Mouse (Mus musculus) liver, adult 2 months (tissue): Measurements from ENCODE around the gene Ica1. TPM values are rescaled to one million over a fixed set of nuclear protein-coding genes. Genes with fewer than 3 reads are reported as not detected.

Experiments
- DNase-seq: peaks from one replicate; pipeline ENCODE4 v3.0.0-alpha.2; 2011; ENCODE audit warnings: low read depth, low spot score; ENCODE audit errors: extremely low read depth
- H3K27ac ChIP-seq: fragments of 200-500 bp; replicated peaks from 2 replicates; pipeline ENCODE4 v1.5.1; 2012; ENCODE audit warnings: low read depth, mild to moderate bottlenecking, control low read depth, inconsistent platforms, low read length; ENCODE audit not compliant: insufficient read depth
- H3K27me3 ChIP-seq: fragments of 200-500 bp; 2 replicates; pipeline ENCODE4 v1.6.1; 2012; ENCODE audit warnings: mild to moderate bottlenecking, moderate library complexity, low read length, inconsistent platforms; ENCODE audit not compliant: control insufficient read depth, insufficient read depth
- H3K36me3 ChIP-seq: fragments of 200-500 bp; 2 replicates; pipeline ENCODE4 v1.6.1; 2012; ENCODE audit warnings: low read length, inconsistent platforms; ENCODE audit not compliant: control insufficient read depth, insufficient read depth
- H3K4me1 ChIP-seq: fragments of 200-500 bp; 2 replicates; pipeline ENCODE4 v1.6.1; 2011; ENCODE audit warnings: low read length; ENCODE audit not compliant: control insufficient read depth, insufficient read depth
- H3K4me3 ChIP-seq: fragments of 200-500 bp; 2 replicates; pipeline ENCODE4 v1.5.1; 2011; ENCODE audit warnings: low read depth, mild to moderate bottlenecking, control low read depth, low read length, moderate library complexity; ENCODE audit not compliant: insufficient read depth
- H3K79me2 ChIP-seq: fragments of 200-500 bp; 2 replicates; pipeline ENCODE4 v1.6.1; 2012; ENCODE audit warnings: inconsistent platforms, mild to moderate bottlenecking, low read length, moderate library complexity; ENCODE audit not compliant: control insufficient read depth, insufficient read depth
- H3K9ac ChIP-seq: fragments of 200-500 bp; 2 replicates; pipeline ENCODE4 v1.6.1; 2012; ENCODE audit warnings: low read depth, mild to moderate bottlenecking, control low read depth, inconsistent platforms, low read length
- CTCF ChIP-seq: fragments of 200-500 bp; IDR thresholded peaks from 2 replicates; pipeline ENCODE4 v1.5.1; 2011; ENCODE audit warnings: low read depth, low read length, control low read depth
- POLR2A ChIP-seq: fragments of 200-500 bp; IDR thresholded peaks from 2 replicates; pipeline ENCODE4 v1.6.1; 2011; ENCODE audit warnings: low read length, control low read depth; ENCODE audit not compliant: insufficient read depth; ENCODE audit errors: extremely low read depth
- WGBS: fragments of 180-500 bp; shearing (Covaris S2); methylation state at CpG from one replicate; pipeline ENCODE4 v1.1.7; 2018; 5-methylcytosine and 5-hydroxymethylcytosine counted together
- polyA plus RNA-seq: library from polyadenylated mRNA; depleted of rRNA; stranded (reverse); fragments of >200 nt; gene quantifications from 2 replicates; pipeline ENCODE4 v1.2.3, GENCODE M21; 2012
- total RNA-seq: library from RNA; depleted of rRNA; stranded (reverse); fragments of >200 nt; gene quantifications from 2 replicates; pipeline ENCODE4 v1.2.3, GENCODE M21; 2014

Ica1 gene
- total and polyA plus RNA-seq, 2 experiments = 0.84 to 2.9 TPM

GRCm38 (mm10) chr6:8638899-8639298, 139.4 kb downstream of the Ica1 start:
- WGBS = 79% methylated on average over 4 of the region's 4 CpGs
- Histone ChIP-seq H3K79me2 (no peaks in the 10 kb centered on the region), H3K27ac (no peak overlapping the region), H3K36me3 (no peaks in the 10 kb centered on the region), H3K4me1 (no peaks in the 10 kb centered on the region), H3K9ac (no peak overlapping the region), H3K4me3 (no peak overlapping the region), H3K27me3 (no peaks in the 10 kb centered on the region)
- TF ChIP-seq CTCF (no peak), POLR2A (no peak)
- DNase-seq = no peak

DNA sequence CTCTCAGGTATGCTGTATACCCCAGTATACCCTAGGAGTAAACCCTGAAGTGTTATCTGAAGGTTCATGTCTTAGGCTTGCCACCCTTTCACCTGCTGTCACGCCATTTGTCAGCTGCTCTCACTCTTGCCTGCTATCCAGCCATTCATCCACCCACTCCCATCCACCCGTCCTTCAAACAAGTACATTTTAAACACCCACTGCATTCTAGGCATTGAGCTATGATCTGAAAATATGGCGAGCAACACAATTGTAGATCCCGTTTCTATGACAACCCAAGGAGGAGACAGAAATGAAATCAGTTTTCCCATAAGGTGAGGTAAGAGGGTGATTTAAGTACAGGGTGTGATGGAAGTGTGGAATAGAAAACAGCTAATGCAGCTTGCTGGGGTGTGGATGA, 140.2 kb downstream of the Ica1 start:
- no peak for TF ChIP-seq CTCF
- TF ChIP-seq POLR2A = no peak

GRCm38 (mm10) chr6:8632701-8633100, 145.6 kb downstream of the Ica1 start:
- no peak overlapping the region for H3K4me3 ChIP-seq
- no peaks in the 10 kb centered on the region for H3K36me3 ChIP-seq
- H3K27ac ChIP-seq = no peak overlapping the region
- H3K27me3 ChIP-seq = no peaks in the 10 kb centered on the region
- WGBS = 95% methylated on average over 4 of the region's 4 CpGs
- no peak for DNase-seq
- TF ChIP-seq POLR2A = no peak
- TF ChIP-seq CTCF = no peak
- no peak overlapping the region for H3K9ac ChIP-seq
- no peaks in the 10 kb centered on the region for H3K79me2 ChIP-seq
- H3K4me1 ChIP-seq = no peaks in the 10 kb centered on the region

More for the DNA sequence above, 140.2 kb downstream of the Ica1 start:
- no peaks in the 10 kb centered on the region for H3K27me3 ChIP-seq
- no peak for DNase-seq
- no peak overlapping the region for H3K27ac ChIP-seq
- no peak overlapping the region for H3K9ac ChIP-seq
- 96% methylated on average over 4 of the region's 4 CpGs for WGBS
- H3K79me2 ChIP-seq = no peaks in the 10 kb centered on the region
- H3K36me3 ChIP-seq = no peaks in the 10 kb centered on the region
- no peaks in the 10 kb centered on the region for H3K4me1 ChIP-seq
- no peak overlapping the region for H3K4me3 ChIP-seq

- TF ChIP-seq CTCF = no peak
- 72% methylated on average over 5 of the region's 5 CpGs for WGBS
These were observed 146.2 kb downstream of the Ica1 start for GRCm38 (mm10) chr6:8631986-8632632.

GRCm38 (mm10) chr6:8631362-8631761, 146.9 kb downstream of the Ica1 start:
- no peaks in the 10 kb centered on the region for H3K27me3 ChIP-seq
- WGBS = 92% methylated on average over 8 of the region's 8 CpGs
- no peaks in the 10 kb centered on the region for H3K79me2 ChIP-seq
- H3K4me1 ChIP-seq = no peaks in the 10 kb centered on the region
- H3K27ac ChIP-seq = no peak overlapping the region
- no peak for TF ChIP-seq POLR2A
- no peak for TF ChIP-seq CTCF
- H3K36me3 ChIP-seq = no peaks in the 10 kb centered on the region
- DNase-seq = no peak
- no peak overlapping the region for H3K4me3 ChIP-seq
- no peak overlapping the region for H3K9ac ChIP-seq

More at GRCm38 (mm10) chr6:8631986-8632632, 146.2 kb downstream of the Ica1 start:
- H3K9ac ChIP-seq = no peak overlapping the region
- no peak for DNase-seq
- H3K79me2 ChIP-seq = no peaks in the 10 kb centered on the region
- H3K36me3 ChIP-seq = no peaks in the 10 kb centered on the region
- H3K4me3 ChIP-seq = no peak overlapping the region
- no peak overlapping the region for H3K27ac ChIP-seq
- no peaks in the 10 kb centered on the region for H3K4me1 ChIP-seq
- no peaks in the 10 kb centered on the region for H3K27me3 ChIP-seq

GRCm38 (mm10) chr6:8630531-8630930, 147.8 kb downstream of the Ica1 start:
- Histone ChIP-seq H3K4me1 (no peaks in the 10 kb centered on the region), H3K27me3 (no peaks in the 10 kb centered on the region), H3K27ac (no peak overlapping the region), H3K36me3 (no peaks in the 10 kb centered on the region), H3K9ac (no peak overlapping the region), H3K79me2 (no peaks in the 10 kb centered on the region), H3K4me3 (no peak overlapping the region)
- WGBS = 39% methylated on average over 7 of the region's 7 CpGs
- no peak for DNase-seq
- TF ChIP-seq CTCF (no peak), POLR2A (no peak)
